Mouse (Mus musculus): ENCODE data around the gene Pnlip. TPM values are rescaled to one million over a fixed set of nuclear protein-coding genes. Genes with fewer than 3 reads are reported as not detected.

Pnlip gene
- total RNA-seq (2014; rRNA removed) (1.1 and 2.1 TPM in 2 replicates), polyA plus RNA-seq (2015; fragmentation: Nextera tagmentation; extraction: Ambion mirVana) (0.84 and 1.2 TPM in 2 replicates)

DNA sequence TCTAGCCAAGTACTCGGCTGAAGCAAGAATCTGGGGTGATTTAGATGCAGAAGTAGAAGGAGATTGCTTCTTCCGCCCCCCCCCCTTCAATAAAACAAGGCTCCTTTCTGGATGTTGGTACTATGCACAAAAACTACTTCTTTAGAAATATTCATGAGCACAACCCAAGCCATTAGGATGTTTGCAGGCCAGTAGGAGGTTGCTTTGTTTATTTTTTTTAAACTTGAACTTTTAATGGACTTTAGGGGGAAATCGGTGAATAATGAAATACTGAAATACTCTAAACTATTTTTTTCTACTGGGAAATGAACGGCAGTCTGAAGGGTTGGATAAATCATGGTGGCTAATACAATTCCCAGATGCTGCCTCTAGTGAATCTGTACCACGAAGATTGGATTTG is at the start of gene Pnlip:
TSS of gene Pnlip (plus strand) at position 301 of the 400 bp plus-strand sequence.
- WGBS = 82% methylated on average over 5 of the region's 5 CpGs
- H3K4me2 ChIP-seq (ENCODE audit: low read depth) = no peak within 1 kb of the TSS
- H3K4me1 ChIP-seq (ENCODE audit: insufficient read depth) = no peaks in the 10 kb centered on the region
- no peak within 1 kb of the TSS for H3K4me3 ChIP-seq (ENCODE audit: low read depth, low read length)
- H3K27me3 ChIP-seq (ENCODE audit: insufficient read depth, low read length) = no peaks in the 10 kb centered on the region
- H3K36me3 ChIP-seq (ENCODE audit: insufficient read depth) = no peaks in the 10 kb centered on the region
- H3K9ac ChIP-seq = no peak within 1 kb of the TSS
- ATAC-seq (no peak), DNase-seq (no peak)
- TF ChIP-seq CTCF (IDR thresholded peaks at IDR 0.05; ENCODE audit: low read depth) = no peak
- H3K9me3 ChIP-seq (ENCODE audit: low read length) = no peaks in the 10 kb centered on the region
- H3K27ac ChIP-seq (ENCODE audit: low read depth, low read length) = no peak within 1 kb of the TSS

- Histone ChIP-seq H3K4me1 (ENCODE audit: insufficient read depth) (no peaks in the 10 kb centered on the region), H3K4me3 (ENCODE audit: low read depth, low read length) (no peak overlapping the region), H3K36me3 (ENCODE audit: insufficient read depth) (no peaks in the 10 kb centered on the region), H3K27ac (ENCODE audit: low read depth, low read length) (no peak overlapping the region), H3K27me3 (ENCODE audit: insufficient read depth, low read length) (no peaks in the 10 kb centered on the region), H3K4me2 (ENCODE audit: low read depth) (no peak overlapping the region), H3K9ac (no peak overlapping the region), H3K9me3 (ENCODE audit: low read length) (no peaks in the 10 kb centered on the region)
- WGBS = 74% methylated on average over 1 of the region's 1 CpGs
- ATAC-seq (no peak), DNase-seq (no peak)
- no peak for TF ChIP-seq CTCF (IDR thresholded peaks at IDR 0.05; ENCODE audit: low read depth)
Measured at GRCm38 (mm10) chr19:58609716-58610115, 42.6 kb upstream of the Pnlip start.

DNA sequence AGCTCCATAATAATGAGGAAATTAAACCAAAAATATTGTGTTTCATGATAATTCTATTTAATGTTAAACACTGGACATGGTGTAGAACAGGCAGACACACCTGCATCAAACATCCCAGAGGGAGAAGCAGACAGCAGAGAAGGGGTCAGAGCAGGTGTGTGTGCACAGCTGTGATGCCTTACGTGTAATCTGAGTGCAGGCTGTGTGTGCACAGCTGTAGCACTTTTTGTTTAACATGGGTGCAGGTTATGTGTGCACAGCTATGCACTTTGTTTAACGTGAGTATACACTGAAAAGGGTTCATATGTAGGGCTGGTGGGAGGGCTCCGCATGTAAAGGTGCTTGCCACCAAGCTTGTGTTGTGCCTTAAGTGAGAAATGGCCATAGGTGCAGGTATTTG is 39.6 kb upstream of the Pnlip start:
- no peaks in the 10 kb centered on the region for H3K4me1 ChIP-seq (ENCODE audit: insufficient read depth)
- H3K27me3 ChIP-seq (ENCODE audit: insufficient read depth, low read length) = no peaks in the 10 kb centered on the region
- H3K36me3 ChIP-seq (ENCODE audit: insufficient read depth) = no peaks in the 10 kb centered on the region
- DNase-seq = no peak
- H3K4me2 ChIP-seq (ENCODE audit: low read depth) = no peak overlapping the region
- H3K4me3 ChIP-seq (ENCODE audit: low read depth, low read length) = no peak overlapping the region
- no peak for TF ChIP-seq CTCF (IDR thresholded peaks at IDR 0.05; ENCODE audit: low read depth)
- H3K9me3 ChIP-seq (ENCODE audit: low read length) = no peaks in the 10 kb centered on the region
- no peak for ATAC-seq
- 89% methylated on average over 3 of the region's 3 CpGs for WGBS
- H3K9ac ChIP-seq = no peak overlapping the region
- H3K27ac ChIP-seq (ENCODE audit: low read depth, low read length) = no peak overlapping the region

GRCm38 (mm10) chr19:58616606-58617005 is 35.7 kb upstream of the Pnlip start:
- Histone ChIP-seq H3K27ac (ENCODE audit: low read depth, low read length) (no peak overlapping the region), H3K4me2 (ENCODE audit: low read depth) (no peak overlapping the region), H3K9ac (no peak overlapping the region), H3K27me3 (ENCODE audit: insufficient read depth, low read length) (no peaks in the 10 kb centered on the region), H3K4me3 (ENCODE audit: low read depth, low read length) (no peak overlapping the region), H3K9me3 (ENCODE audit: low read length) (no peaks in the 10 kb centered on the region), H3K4me1 (ENCODE audit: insufficient read depth) (no peaks in the 10 kb centered on the region), H3K36me3 (ENCODE audit: insufficient read depth) (no peaks in the 10 kb centered on the region)
- TF ChIP-seq CTCF (IDR thresholded peaks at IDR 0.05; ENCODE audit: low read depth) = no peak
- WGBS = 86% methylated on average over 7 of the region's 7 CpGs
- no peak for ATAC-seq
- DNase-seq = no peak

DNA sequence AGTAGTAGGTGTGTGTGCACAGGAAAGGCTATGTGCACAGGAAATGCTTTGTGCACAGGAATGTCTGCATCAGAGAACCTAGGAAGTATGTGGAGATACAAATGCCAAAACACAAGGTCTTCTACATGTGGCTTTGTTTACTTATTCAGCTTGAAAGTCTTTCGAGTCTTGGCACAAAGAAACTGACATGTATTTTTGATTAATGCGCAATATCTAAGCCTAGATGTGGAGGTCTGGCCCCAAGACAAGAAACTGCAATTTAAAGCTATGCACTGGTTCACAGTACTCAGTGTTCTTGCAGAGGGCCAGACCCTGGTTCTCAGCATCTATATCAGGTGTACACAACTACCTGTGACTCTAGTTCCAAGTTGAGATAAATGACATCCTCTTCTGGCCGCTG is 31.6 kb upstream of the Pnlip start:
- no peaks in the 10 kb centered on the region for H3K36me3 ChIP-seq (ENCODE audit: insufficient read depth)
- H3K27ac ChIP-seq (ENCODE audit: low read depth, low read length) = no peak overlapping the region
- 79% methylated on average over 3 of the region's 3 CpGs for WGBS
- no peak for DNase-seq
- H3K4me1 ChIP-seq (ENCODE audit: insufficient read depth) = no peaks in the 10 kb centered on the region
- TF ChIP-seq CTCF (IDR thresholded peaks at IDR 0.05; ENCODE audit: low read depth) = no peak
- no peak overlapping the region for H3K9ac ChIP-seq
- H3K4me3 ChIP-seq (ENCODE audit: low read depth, low read length) = no peak overlapping the region
- no peak overlapping the region for H3K4me2 ChIP-seq (ENCODE audit: low read depth)
- H3K27me3 ChIP-seq (ENCODE audit: insufficient read depth, low read length) = no peaks in the 10 kb centered on the region
- no peak for ATAC-seq
- H3K9me3 ChIP-seq (ENCODE audit: low read length) = no peaks in the 10 kb centered on the region

GRCm38 (mm10) chr19:58621646-58622045 is 30.7 kb upstream of the Pnlip start:
- no peak for ATAC-seq
- WGBS = 38% methylated on average over 1 of the region's 1 CpGs

GRCm38 (mm10) chr19:58624799-58625198 is 27.5 kb upstream of the Pnlip start:
- H3K27ac ChIP-seq (ENCODE audit: low read depth, low read length) = no peak overlapping the region
- no peaks in the 10 kb centered on the region for H3K36me3 ChIP-seq (ENCODE audit: insufficient read depth)
- no peak for ATAC-seq
- H3K4me3 ChIP-seq (ENCODE audit: low read depth, low read length) = no peak overlapping the region
- no peaks in the 10 kb centered on the region for H3K27me3 ChIP-seq (ENCODE audit: insufficient read depth, low read length)
- H3K4me1 ChIP-seq (ENCODE audit: insufficient read depth) = no peaks in the 10 kb centered on the region
- TF ChIP-seq CTCF (IDR thresholded peaks at IDR 0.05; ENCODE audit: low read depth) = no peak
- no peak overlapping the region for H3K9ac ChIP-seq
- H3K4me2 ChIP-seq (ENCODE audit: low read depth) = no peak overlapping the region
- DNase-seq = no peak
- H3K9me3 ChIP-seq (ENCODE audit: low read length) = no peaks in the 10 kb centered on the region
- WGBS = 86% methylated on average over 4 of the region's 4 CpGs

More at GRCm38 (mm10) chr19:58621646-58622045, 30.7 kb upstream of the Pnlip start:
- Histone ChIP-seq H3K4me3 (ENCODE audit: low read depth, low read length) (no peak overlapping the region), H3K4me2 (ENCODE audit: low read depth) (no peak overlapping the region), H3K27ac (ENCODE audit: low read depth, low read length) (no peak overlapping the region), H3K27me3 (ENCODE audit: insufficient read depth, low read length) (no peaks in the 10 kb centered on the region), H3K9ac (no peak overlapping the region), H3K9me3 (ENCODE audit: low read length) (no peaks in the 10 kb centered on the region), H3K36me3 (ENCODE audit: insufficient read depth) (no peaks in the 10 kb centered on the region), H3K4me1 (ENCODE audit: insufficient read depth) (no peaks in the 10 kb centered on the region)
- no peak for DNase-seq
- TF ChIP-seq CTCF (IDR thresholded peaks at IDR 0.05; ENCODE audit: low read depth) = no peak

All from forebrain, postnatal 0 days (tissue).